Mouse (Mus musculus) hindbrain, embryonic 14.5 days (tissue): ENCODE measurements at regions not wholly inside any gene's neighbourhood (a gene's known extent, or its start where the extent isn't known, plus 50 kb on each side); places are given as distances from the start of the nearest gene placed in this dataset.

ENCODE experiments used
- ATAC-seq: fragments of 200-750 bp; cut with Nextera tagmentation; 2 replicates; pipeline ENCODE4 v1.8.0; 2017; ENCODE audit warnings: moderate number of reproducible peaks, mild to moderate bottlenecking, moderate TSS enrichment, moderate library complexity; ENCODE audit not compliant: low FRiP score
- DNase-seq: peaks from one replicate; pipeline ENCODE4 v3.0.0-alpha.2; 2015; ENCODE audit warnings: low spot score
- H3K27ac ChIP-seq: fragments of 300-500 bp; sonication (generic); 2 replicates; pipeline ENCODE4 v1.5.1; 2014; ENCODE audit warnings: mild to moderate bottlenecking, moderate library complexity
- H3K27me3 ChIP-seq: fragments of 300-500 bp; sonication (generic); 2 replicates; pipeline ENCODE4 v1.6.1; 2014; ENCODE audit warnings: mild to moderate bottlenecking, low read length, mixed read lengths; ENCODE audit not compliant: control insufficient read depth, insufficient read depth
- H3K36me3 ChIP-seq: fragments of 300-500 bp; sonication (generic); replicated peaks from 2 replicates; pipeline ENCODE4 v1.6.1; 2014; ENCODE audit not compliant: control insufficient read depth, insufficient read depth
- H3K4me1 ChIP-seq: fragments of 300-500 bp; sonication (generic); replicated peaks from 2 replicates; pipeline ENCODE4 v1.6.1; 2014; ENCODE audit warnings: antibody characterized with exemption, low read length, mixed read lengths; ENCODE audit not compliant: control insufficient read depth, insufficient read depth
- H3K4me2 ChIP-seq: fragments of 300-500 bp; sonication (generic); replicated peaks from 2 replicates; pipeline ENCODE4 v1.6.1; 2014; ENCODE audit warnings: mild to moderate bottlenecking, moderate library complexity
- H3K4me3 ChIP-seq: fragments of 300-500 bp; sonication (generic); replicated peaks from 2 replicates; pipeline ENCODE4 v1.5.1; 2014; ENCODE audit warnings: mild to moderate bottlenecking, low read length
- H3K9ac ChIP-seq: fragments of 300-500 bp; sonication (generic); 2 replicates; pipeline ENCODE4 v1.6.1; 2014
- H3K9me3 ChIP-seq: fragments of 300-500 bp; sonication (generic); 2 replicates; pipeline ENCODE4 v1.6.1; 2016; ENCODE audit warnings: low read length; ENCODE audit not compliant: control insufficient read depth
- WGBS: fragments of 180-500 bp; shearing (Covaris S2); extraction: QIAGEN DNeasy Blood & Tissue Kit; methylation state at CpG from one replicate; pipeline ENCODE4 v1.1.7; 2014; 5-methylcytosine and 5-hydroxymethylcytosine counted together

DNA sequence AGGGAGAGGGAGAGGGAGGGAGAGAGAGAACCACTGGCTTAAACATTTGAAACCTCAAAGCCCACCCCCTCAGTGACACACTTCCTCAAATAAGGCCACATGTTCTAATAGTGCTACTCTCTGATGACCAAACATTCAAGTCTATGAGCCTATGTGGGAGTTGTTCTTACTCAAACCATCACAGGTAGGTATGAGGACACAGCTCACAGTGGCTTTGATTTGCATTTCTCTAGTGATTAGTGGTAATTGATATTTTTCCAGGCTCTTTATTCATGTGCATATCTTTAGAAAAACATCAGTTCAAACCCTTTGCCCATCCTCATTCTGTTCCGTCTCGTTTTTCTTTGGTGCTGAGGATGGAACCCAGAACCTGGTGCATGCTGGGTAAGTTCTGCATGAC is 59.5 kb upstream of the Adtrp start:
- Histone ChIP-seq H3K4me3 (no peak overlapping the region), H3K27ac (no peak overlapping the region), H3K9me3 (no peaks in the 10 kb centered on the region), H3K4me2 (no peak overlapping the region), H3K4me1 (no peaks in the 10 kb centered on the region), H3K36me3 (no peaks in the 10 kb centered on the region), H3K27me3 (no peaks in the 10 kb centered on the region), H3K9ac (no peak overlapping the region)
- ATAC-seq: no peak
- WGBS: 89% methylated on average over 2 of the region's 2 CpGs
- DNase-seq: no peak

DNA sequence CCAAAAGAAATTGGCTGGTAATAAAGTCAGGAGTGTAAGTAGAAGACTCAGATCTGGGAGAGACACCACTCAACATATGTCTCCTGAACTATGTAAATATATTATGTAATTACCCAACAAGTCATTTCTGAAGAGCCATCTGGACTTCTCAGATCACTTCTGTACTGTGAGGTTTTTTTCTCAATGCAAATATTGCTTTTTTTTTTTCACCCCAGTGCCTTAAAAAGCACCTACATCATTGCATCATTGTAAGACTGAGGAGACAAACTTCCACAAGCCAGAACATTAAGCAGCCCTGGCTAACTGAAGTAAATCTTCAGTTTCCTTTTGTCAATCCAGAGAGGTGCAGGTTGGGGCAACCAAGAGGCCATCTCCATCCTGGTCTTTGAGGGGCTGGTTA is 55.8 kb upstream of the Adtrp start:
- H3K4me2 ChIP-seq: no peak overlapping the region
- H3K9me3 ChIP-seq: no peaks in the 10 kb centered on the region
- H3K4me3 ChIP-seq: no peak overlapping the region
- ATAC-seq (no peak), DNase-seq (no peak)
- no peaks in the 10 kb centered on the region for H3K4me1 ChIP-seq
- H3K27me3 ChIP-seq: no peaks in the 10 kb centered on the region
- H3K36me3 ChIP-seq: no peaks in the 10 kb centered on the region
- no peak overlapping the region for H3K9ac ChIP-seq
- H3K27ac ChIP-seq: no peak overlapping the region

DNA sequence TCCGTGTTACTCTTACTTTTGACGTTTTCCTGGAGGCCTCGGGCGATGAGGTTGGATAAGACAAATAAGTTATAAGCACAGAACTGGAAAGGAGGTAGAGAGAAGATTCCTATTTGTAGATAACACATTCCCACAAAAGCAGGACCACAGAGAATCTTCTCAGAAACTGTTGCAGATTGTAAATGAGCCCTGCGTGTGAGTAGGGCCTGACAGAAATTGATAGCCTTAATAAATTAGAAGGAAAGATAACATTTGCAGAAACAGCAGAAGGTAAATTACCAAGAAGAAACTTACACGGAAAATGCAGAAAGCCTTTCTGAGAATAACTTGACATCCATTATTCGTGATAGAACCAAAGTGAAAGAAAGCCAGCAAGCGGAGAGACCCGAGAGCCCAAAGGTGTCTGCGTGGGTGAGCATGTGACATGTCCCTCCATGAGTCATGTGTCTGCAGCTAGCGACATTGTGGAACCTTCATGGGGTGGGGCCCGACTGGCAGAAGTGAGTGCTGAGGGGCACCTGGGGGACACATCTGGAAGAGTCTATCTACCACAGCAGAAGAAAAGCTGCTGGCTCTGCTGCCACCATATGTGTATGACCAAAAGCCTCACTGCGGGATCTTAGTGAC is 52.5 kb upstream of the Adtrp start:
- Histone ChIP-seq H3K4me2 (no peak overlapping the region), H3K36me3 (no peaks in the 10 kb centered on the region), H3K27ac (no peak overlapping the region), H3K9ac (no peak overlapping the region), H3K4me1 (no peaks in the 10 kb centered on the region), H3K4me3 (no peak overlapping the region), H3K9me3 (no peaks in the 10 kb centered on the region), H3K27me3 (no peaks in the 10 kb centered on the region)
- WGBS: 91% methylated on average over 13 of the region's 13 CpGs
- ATAC-seq: no peak
- no peak for DNase-seq

DNA sequence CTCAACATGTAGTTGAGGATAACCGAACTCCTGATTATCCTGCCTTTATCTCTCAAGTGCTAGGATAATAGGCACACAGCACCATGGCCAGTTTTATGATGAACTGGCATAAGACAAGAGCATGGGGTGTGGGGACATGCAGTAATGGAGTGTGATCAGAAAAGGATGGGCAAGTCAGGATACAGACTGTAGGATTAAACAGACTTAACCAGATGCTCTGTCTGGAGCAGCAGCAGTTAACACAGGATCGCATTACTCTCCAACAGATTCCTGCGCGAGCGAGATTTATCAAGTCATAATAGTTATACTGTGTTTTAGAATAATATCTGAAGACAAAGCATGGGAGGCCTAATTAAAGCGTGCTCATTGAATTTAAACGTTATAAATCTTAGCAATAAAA is 51.8 kb upstream of the Adtrp start:
- H3K36me3 ChIP-seq: no peaks in the 10 kb centered on the region
- H3K9me3 ChIP-seq: no peaks in the 10 kb centered on the region
- DNase-seq (no peak), ATAC-seq (no peak)
- H3K4me2 ChIP-seq: no peak overlapping the region
- no peak overlapping the region for H3K9ac ChIP-seq
- no peak overlapping the region for H3K27ac ChIP-seq
- no peaks in the 10 kb centered on the region for H3K4me1 ChIP-seq
- H3K27me3 ChIP-seq: no peaks in the 10 kb centered on the region
- H3K4me3 ChIP-seq: no peak overlapping the region
- 78% methylated on average over 7 of the region's 7 CpGs for WGBS

DNA sequence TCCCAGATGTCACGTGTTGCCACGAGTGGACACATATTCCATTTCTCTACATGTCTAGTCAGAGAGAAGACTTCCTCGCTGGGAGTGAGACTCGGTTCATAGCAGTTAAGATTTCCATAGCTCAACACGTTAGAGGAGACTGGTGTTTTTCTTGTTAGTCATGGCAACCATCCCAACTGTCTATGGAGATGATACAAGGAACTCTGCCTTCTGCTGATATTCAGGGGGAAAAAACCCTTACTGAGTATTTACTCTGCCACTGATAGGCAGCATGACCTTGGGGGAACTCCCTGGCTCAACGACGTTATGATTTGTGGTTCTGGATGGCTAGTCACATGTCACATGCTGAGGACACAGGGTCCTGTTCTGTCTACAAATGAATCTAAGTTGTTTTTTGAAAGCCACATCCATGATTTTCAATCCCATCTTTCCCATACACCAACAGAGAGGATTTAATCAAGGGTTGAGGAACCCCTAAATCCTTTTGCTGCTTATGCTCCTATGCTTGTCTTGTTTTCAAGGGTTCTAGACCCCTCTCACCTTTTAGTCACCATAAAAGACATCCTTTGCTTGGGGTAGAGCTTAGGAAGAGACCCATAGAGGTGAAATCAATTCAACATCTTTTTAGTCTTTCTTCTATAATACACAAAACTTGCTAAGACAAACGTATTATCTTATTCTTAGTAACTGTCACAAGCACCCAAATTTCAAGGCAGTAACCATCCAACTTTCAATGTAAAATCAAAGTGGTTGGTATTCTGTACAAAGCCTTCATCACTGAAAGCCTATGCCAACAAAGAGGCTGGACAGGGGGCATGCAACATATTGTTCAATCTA is 50.2 kb upstream of the Adtrp start:
- no peaks in the 10 kb centered on the region for H3K27me3 ChIP-seq
- H3K36me3 ChIP-seq: no peaks in the 10 kb centered on the region
- H3K9me3 ChIP-seq: no peaks in the 10 kb centered on the region
- H3K9ac ChIP-seq: no peak overlapping the region
- H3K4me2 ChIP-seq: no peak overlapping the region
- no peak for DNase-seq
- H3K4me3 ChIP-seq: no peak overlapping the region
- no peak for ATAC-seq
- no peak overlapping the region for H3K27ac ChIP-seq
- H3K4me1 ChIP-seq: no peaks in the 10 kb centered on the region
- WGBS: 86% methylated on average over 8 of the region's 8 CpGs
